Comparison of ENCODE assay signal across 8 mouse cellular contexts in the genomic region with DNA sequence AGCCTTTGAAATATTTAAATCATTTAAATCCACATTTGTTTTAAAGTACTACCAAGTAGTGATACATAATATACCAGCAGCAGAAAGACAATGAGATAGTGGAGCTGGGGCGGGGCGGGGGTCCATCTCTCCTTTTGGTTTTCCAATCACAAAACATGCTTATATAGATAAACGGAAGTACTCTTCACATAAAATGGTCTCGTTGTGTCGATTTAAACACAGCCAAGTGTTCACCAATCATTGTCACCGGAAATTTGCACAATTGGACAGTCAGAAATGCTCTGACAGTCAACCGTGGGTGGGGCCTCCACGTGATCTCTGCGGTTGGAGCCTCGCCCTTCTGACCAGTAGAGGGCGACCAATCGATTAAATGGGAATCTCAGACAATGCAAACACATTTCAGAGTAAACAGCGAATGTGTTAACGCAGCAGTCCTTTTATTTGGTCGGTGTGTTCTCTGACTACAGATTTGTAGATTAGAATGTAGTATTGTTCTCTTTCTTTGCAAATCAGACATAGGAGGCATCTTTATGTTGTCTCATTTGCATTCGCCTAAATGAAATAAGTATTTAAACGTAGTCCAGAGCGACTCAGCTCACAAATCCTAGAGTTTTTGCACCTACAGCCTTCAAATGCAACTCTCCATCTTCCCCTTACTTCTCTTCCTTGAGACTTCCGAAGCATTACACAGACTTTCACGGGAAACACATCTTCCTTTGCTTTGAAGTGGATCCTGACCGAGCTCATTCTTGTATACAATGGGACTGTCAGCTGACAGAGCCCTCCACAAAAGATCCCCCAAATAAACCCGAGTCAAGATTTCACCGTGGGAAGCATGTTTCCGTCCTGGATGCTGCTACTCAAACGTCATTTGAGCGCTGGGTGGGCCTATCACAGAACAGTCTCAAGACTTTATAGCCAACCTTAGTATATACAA. TPM values are rescaled to one million over a fixed set of nuclear protein-coding genes. Genes with fewer than 3 reads are reported as not detected.
DNase-seq lines count a peak whose midpoint lies in the region; ATAC-seq lines count a peak whose summit lies in the region.

No protein-coding gene starts in this region.

- peak overlapping the region; percentile 61 for H3K9ac ChIP-seq in heart, embryonic 14.5 days (ENCODE audit: low read length)
- H3K9ac ChIP-seq in liver, embryonic 13.5 days = no peak overlapping the region
- H3K9ac ChIP-seq in stomach, embryonic 16.5 days (ENCODE audit: low read length) = peak overlapping the region; percentile 61

- peak overlapping the region; percentile 59 to 66 for H3K27ac ChIP-seq in heart, embryonic 14.5 days (replicated peaks in 1 of 2; ENCODE audit: control insufficient read depth in 1 of 2, insufficient read depth in 1 of 2, low read depth in 2 of 2, low read length in 2 of 2)
- H3K27ac ChIP-seq in liver, embryonic 13.5 days = no peak overlapping the region
- peak overlapping the region; percentile 90 for H3K27ac ChIP-seq in stomach, embryonic 16.5 days (ENCODE audit: low read length)

- no peaks in the 10 kb centered on the region; the same call in 1 of the 2 replicates for H3K27me3 ChIP-seq in heart, embryonic 14.5 days (ENCODE audit: control insufficient read depth, insufficient read depth, low read length)
- H3K27me3 ChIP-seq in liver, embryonic 13.5 days = peaks cover 18% of the 10 kb centered on the region
- H3K27me3 ChIP-seq in stomach, embryonic 16.5 days (ENCODE audit: control insufficient read depth, insufficient read depth, low read length) = no peaks in the 10 kb centered on the region

- H3K9me3 ChIP-seq in heart, embryonic 14.5 days (ENCODE audit: control insufficient read depth, low read length) = no peaks in the 10 kb centered on the region
- no peaks in the 10 kb centered on the region for H3K9me3 ChIP-seq in liver, embryonic 13.5 days (replicated peaks)
- H3K9me3 ChIP-seq in stomach, embryonic 16.5 days (replicated peaks; ENCODE audit: control insufficient read depth, low read length) = no peaks in the 10 kb centered on the region

- no peaks in the 10 kb centered on the region for H3K36me3 ChIP-seq in heart, embryonic 14.5 days (ENCODE audit: control insufficient read depth, insufficient read depth, low read length)
- H3K36me3 ChIP-seq in liver, embryonic 13.5 days = no peaks in the 10 kb centered on the region
- no peaks in the 10 kb centered on the region for H3K36me3 ChIP-seq in stomach, embryonic 16.5 days (ENCODE audit: control insufficient read depth, insufficient read depth, low read length)

- H3K4me3 ChIP-seq in heart, embryonic 14.5 days (ENCODE audit: control insufficient read depth in 1 of 2, insufficient read depth in 1 of 2, low read depth in 1 of 2, low read length in 2 of 2) = peak overlapping the region; percentile 48 to 64
- H3K4me3 ChIP-seq in liver, embryonic 13.5 days (replicated peaks) = peak overlapping the region; percentile 50
- peak overlapping the region; percentile 58 for H3K4me3 ChIP-seq in stomach, embryonic 16.5 days (replicated peaks; ENCODE audit: low read length)

- WGBS in heart, embryonic 14.5 days = 18% methylated on average over 26 of the region's 26 CpGs
- WGBS in liver, embryonic 13.5 days (ENCODE audit: insufficient replicate concordance) = 18% methylated on average over 26 of the region's 26 CpGs
- 14% methylated on average over 26 of the region's 26 CpGs for WGBS in stomach, embryonic 16.5 days

- peaks cover 8% of the 10 kb centered on the region in 2 experiments; a peak in 3 of 4 replicates for H3K4me1 ChIP-seq in heart, embryonic 14.5 days (ENCODE audit: control insufficient read depth in 2 of 2, insufficient read depth in 2 of 2, low read length in 2 of 2)
- H3K4me1 ChIP-seq in liver, embryonic 13.5 days (replicated peaks) = peaks cover 37% of the 10 kb centered on the region
- H3K4me1 ChIP-seq in stomach, embryonic 16.5 days (ENCODE audit: control insufficient read depth, insufficient read depth, low read length) = 0 out of 2 replicates have a peak, but pooled peaks cover 6% of the 10 kb centered on the region

- peak; percentile 85 for ATAC-seq in CD4-positive, CD25-positive, alpha-beta regulatory T cell, adult 4 months
- peak; percentile 58; the same call in 1 of the 2 replicates for ATAC-seq in heart, embryonic 14.5 days (ENCODE audit: insufficient number of reproducible peaks, insufficient read depth, low FRiP score, low read depth)
- ATAC-seq in liver, embryonic 13.5 days (ENCODE audit: low read depth) = peak; percentile 70
- ATAC-seq in stomach, embryonic 16.5 days (ENCODE audit: insufficient read depth, low FRiP score) = peak; percentile 75

- peak; percentile 25 for DNase-seq in c-Kit-negative CD71-positive TER-119-positive erythroid progenitor cells, embryonic 14.5 days (ENCODE audit: low read depth, low spot score)
- DNase-seq in fibroblast of lung, adult 2 months (ENCODE audit: low read depth) = peak; percentile 59
- DNase-seq in kidney, postnatal 14 days = peak; percentile 89
- DNase-seq in liver, embryonic 13.5 days = peak; percentile 73
- peak; percentile 84 for DNase-seq in neural tube, embryonic 10.5 days (ENCODE audit: extremely low spot score, low spot score)

- peak overlapping the region; percentile 74 for H3K4me2 ChIP-seq in heart, embryonic 14.5 days (ENCODE audit: low read length)
- peak overlapping the region; percentile 70 for H3K4me2 ChIP-seq in liver, embryonic 13.5 days
- peak overlapping the region; percentile 83 for H3K4me2 ChIP-seq in stomach, embryonic 16.5 days (ENCODE audit: low read depth, low read length)

RNA-seq across cellular contexts. Expression of a gene that starts 8.3 kb away (rescaled TPM):
- not detected for polyA plus RNA-seq in CD4-positive, CD25-positive, alpha-beta regulatory T cell, adult 4 months (2017; shearing (Covaris generic))
- polyA plus RNA-seq in heart, embryonic 14.5 days (2014; fragmentation: Nextera tagmentation; extraction: Ambion mirVana) = 0.24 and 0.34 TPM in 2 replicates
- 0.13 TPM in 1 of 2 replicates, not detected in the other for polyA plus RNA-seq in liver, embryonic 13.5 days (2015; fragmentation: Nextera tagmentation; extraction: Ambion mirVana)
- 0.37 and 0.46 TPM in 2 replicates for polyA plus RNA-seq in stomach, embryonic 16.5 days (2015; fragmentation: Nextera tagmentation; extraction: Ambion mirVana)

RNA-seq across cellular contexts. Expression of a gene that starts 38.1 kb away (rescaled TPM):
- 1 to 10 TPM; 4.5 to 6.4 TPM for polyA plus RNA-seq in CD4-positive, CD25-positive, alpha-beta regulatory T cell, adult 4 months (2017; shearing (Covaris generic))
- 7.3 and 8.7 TPM in 2 replicates for polyA plus RNA-seq in heart, embryonic 14.5 days (2014; fragmentation: Nextera tagmentation; extraction: Ambion mirVana)
- 5.9 and 7.6 TPM in 2 replicates for polyA plus RNA-seq in liver, embryonic 13.5 days (2015; fragmentation: Nextera tagmentation; extraction: Ambion mirVana)
- polyA plus RNA-seq in stomach, embryonic 16.5 days (2015; fragmentation: Nextera tagmentation; extraction: Ambion mirVana) = 16.2 and 17.6 TPM in 2 replicates

RNA-seq across cellular contexts. Expression of a gene that starts 38.2 kb away (rescaled TPM):
- polyA plus RNA-seq in CD4-positive, CD25-positive, alpha-beta regulatory T cell, adult 4 months (2017; shearing (Covaris generic)) = 1 to 10 TPM in 1 of 2 experiments, not detected in 1; 1.0 TPM
- 9.6 and 13.0 TPM in 2 replicates for polyA plus RNA-seq in heart, embryonic 14.5 days (2014; fragmentation: Nextera tagmentation; extraction: Ambion mirVana)
- polyA plus RNA-seq in liver, embryonic 13.5 days (2015; fragmentation: Nextera tagmentation; extraction: Ambion mirVana) = 1.2 and 1.3 TPM in 2 replicates
- 8.0 and 9.7 TPM in 2 replicates for polyA plus RNA-seq in stomach, embryonic 16.5 days (2015; fragmentation: Nextera tagmentation; extraction: Ambion mirVana)

Comparison
In these comparisons a context has a peak if more than half of its experiments do, and no peak if none do; other contexts are left out.
1. DNase-seq: peak in every context shown above with its lines; median percentile 89 in kidney, postnatal 14 days; 84 in neural tube, embryonic 10.5 days; 73 in liver, embryonic 13.5 days; 59 in fibroblast of lung, adult 2 months; 25 in c-Kit-negative CD71-positive TER-119-positive erythroid progenitor cells, embryonic 14.5 days.